Mouse (Mus musculus) lung, postnatal 0 days (tissue): ENCODE data around the gene Dock2.

Experiments used
- CTCF ChIP-seq: IDR thresholded peaks from 2 replicates; pipeline ENCODE4 v1.5.1; 2016; ENCODE audit warnings: antibody characterized with exemption, mild to moderate bottlenecking
- EP300 ChIP-seq: IDR thresholded peaks from 2 replicates; pipeline ENCODE4 v1.6.1; 2016; ENCODE audit warnings: antibody characterized with exemption, mild to moderate bottlenecking, control low read depth

- TF ChIP-seq CTCF (no peak), EP300 (no peak)
Measured at GRCm38 (mm10) chr11:34348287-34348918, 435.3 kb downstream of the Dock2 start.
